Mouse (Mus musculus): ENCODE data around the gene 7530416G11Rik.

DNA sequence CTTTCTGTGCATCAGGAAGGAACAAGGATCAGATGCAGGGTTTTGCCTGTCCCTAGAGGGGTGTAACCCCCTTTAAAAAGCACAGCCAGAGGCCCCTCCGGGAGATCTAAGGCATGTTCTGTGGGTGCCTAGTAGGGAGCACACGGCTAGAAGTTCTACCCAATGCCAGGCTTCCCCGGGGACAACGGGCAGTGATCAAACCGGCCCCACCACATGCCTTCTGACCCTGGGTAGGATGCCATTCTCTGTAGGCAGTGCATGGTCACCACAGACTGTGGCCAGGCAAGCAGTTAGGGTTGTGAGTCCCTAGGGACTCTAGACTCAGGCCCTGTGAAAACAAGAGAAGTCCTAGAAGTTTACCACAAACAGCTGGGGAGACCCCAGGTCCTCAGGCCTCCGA is 31.6 kb upstream of the 7530416G11Rik start:
- TF ChIP-seq CTCF (IDR thresholded peaks at IDR 0.05; ENCODE audit: low read depth) (no peak), EP300 (IDR thresholded peaks at IDR 0.05; ENCODE audit: low read depth) (no peak)
